Mouse (Mus musculus) layer of hippocampus, adult 9-10 months (tissue): ENCODE measurements around the gene Tmod1.
A peak's percentile ranks its signal among the peaks of the same experiment; 100 is the strongest.

Experiments used
- DNase-seq: peaks from one replicate; pipeline ENCODE4 v3.0.0; 2022; ENCODE audit warnings: low spot score

Tmod1 gene

DNA sequence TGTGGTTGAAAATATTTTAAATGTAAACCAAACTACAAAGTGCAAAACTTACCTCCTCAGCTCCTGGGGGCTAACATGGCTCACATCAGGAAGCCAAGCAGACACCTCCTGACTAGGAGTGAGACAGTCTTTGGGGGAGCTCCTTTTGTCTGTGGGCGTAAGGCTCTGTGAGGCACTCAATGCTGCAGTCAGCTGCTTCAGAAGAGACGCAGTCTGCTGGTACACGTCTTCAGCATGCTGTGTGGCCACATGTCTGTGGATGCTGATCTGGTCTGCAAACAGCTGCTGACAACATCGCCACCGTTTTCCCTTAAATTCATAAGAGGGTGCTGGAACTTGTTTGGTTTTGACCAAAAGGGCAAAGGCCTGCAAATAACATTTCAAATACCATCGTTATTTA, 93.1 kb downstream of the Tmod1 start:
- no peak for DNase-seq

DNA sequence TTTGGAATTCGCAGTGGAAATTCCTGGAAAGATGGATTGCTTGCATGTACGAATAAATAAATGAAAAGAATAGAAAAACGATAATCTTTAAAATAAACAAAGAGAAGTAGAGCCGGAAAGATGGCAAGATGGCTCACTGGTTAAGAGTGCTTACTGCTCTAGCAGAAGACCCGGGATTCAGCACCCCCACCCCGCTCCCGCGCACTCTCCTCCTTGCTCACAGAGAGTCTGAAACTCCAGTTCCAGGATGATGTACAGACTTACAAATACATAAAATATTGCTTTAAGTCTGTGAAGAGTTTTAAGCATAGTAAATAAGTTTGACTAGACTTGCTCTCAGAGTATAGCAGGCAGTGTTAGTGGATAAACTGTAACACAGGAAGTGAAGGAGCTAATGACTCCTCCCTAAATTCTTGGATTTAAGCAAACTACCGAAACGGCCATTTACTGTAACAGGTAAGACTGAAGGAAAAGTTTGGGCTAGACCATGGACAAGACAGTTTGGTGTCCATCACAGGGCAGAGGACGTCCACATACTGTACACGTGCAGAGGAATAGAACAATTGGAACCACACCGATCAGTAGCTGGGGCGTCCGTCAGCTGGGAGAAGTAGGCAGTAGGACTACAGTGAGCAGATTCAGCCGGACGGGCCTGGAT, 99.0 kb downstream of the Tmod1 start:
- DNase-seq: no peak

DNA sequence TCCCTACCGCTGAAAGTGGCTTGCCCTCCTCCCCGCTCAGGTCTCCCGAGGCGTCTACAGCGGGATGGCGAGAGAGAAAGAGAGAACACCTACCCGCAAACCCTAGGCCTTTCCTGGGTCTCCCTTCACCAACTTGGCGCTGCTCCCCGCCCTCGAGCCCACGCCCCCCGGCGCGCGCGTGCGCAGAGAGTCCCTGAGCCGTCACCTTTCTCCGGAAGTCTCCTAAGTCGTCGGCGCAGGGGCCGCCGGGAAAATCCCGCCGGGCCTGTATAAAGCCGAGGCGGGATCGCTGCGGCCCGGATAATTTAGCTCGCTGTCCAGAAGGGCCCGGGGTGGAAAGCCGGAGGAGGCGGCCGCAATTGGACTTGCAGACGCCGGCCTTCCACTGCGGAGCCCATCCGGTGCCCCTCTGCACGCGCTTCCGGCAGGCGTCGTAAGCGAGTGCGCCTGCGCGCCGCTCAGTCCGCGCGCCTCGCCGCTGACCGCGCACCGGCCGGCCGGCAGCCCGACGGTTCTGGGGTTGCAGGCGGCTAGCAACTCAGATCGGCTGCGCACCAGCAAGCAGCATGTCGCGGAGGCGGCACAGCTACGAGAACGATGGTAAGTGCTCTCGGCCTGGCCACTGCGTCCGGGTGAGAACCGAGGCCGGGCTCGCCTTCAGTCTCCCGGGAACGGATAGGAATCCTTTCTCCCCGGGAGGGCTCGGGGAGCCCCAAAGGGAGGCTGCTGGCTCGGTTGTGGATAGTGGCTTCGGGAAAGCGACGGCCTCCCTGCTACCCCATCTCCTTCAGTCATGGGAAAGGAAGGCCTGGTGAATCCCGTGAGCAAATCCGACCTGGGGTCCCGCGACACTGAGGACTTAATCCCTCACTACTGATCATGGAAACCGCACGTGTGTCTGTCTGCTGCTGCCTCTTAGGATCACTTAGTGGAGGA, 99.8 kb downstream of the Tmod1 start, which contains the start of the genes Ncbp1 and Tstd2:
Gene Ncbp1, plus strand, starts transcription at position 327 of the 936 bp plus-strand sequence.
Gene Tstd2, minus strand, starts transcription at position 408 of the 936 bp plus-strand sequence.
- DNase-seq: peak; percentile 86

DNA sequence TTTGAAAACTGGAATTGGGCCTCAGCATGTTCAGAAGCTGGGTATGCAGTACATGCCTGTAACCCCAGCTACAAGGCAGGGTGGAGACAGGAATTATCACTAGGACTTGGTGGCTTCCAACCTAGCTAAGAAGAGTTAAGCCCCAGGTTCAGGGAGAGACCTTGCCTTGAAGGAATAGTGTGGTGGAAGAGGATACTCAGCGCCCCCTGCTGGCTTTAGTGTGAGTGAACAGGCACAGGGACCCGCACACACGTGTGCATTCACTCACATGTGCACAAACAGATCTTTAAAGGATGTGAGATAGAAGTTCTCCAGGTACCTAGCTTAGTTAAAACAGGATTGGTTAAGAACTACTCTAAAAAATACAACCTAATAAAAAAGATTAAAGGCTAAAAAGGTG, 105.6 kb downstream of the Tmod1 start:
- no peak for DNase-seq

DNA sequence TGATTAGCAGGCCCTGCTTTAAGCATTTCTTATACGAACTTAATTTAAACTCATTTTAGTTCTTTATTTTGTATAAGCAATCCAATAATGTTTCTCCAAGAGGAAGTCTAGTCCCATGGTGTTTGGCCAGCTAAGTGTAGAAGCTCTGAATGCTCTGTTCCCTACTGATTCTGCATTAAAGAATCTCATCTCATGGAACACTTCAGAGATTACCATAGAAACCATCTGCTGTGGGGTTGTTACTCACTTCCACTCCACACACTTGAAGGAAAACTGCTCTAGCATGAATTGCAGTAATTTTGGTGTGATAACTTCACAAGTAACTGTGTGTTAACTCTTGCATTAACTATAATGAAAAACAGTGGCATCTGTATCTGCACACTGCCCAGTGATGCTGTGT, 108.1 kb downstream of the Tmod1 start:
- no peak for DNase-seq

DNA sequence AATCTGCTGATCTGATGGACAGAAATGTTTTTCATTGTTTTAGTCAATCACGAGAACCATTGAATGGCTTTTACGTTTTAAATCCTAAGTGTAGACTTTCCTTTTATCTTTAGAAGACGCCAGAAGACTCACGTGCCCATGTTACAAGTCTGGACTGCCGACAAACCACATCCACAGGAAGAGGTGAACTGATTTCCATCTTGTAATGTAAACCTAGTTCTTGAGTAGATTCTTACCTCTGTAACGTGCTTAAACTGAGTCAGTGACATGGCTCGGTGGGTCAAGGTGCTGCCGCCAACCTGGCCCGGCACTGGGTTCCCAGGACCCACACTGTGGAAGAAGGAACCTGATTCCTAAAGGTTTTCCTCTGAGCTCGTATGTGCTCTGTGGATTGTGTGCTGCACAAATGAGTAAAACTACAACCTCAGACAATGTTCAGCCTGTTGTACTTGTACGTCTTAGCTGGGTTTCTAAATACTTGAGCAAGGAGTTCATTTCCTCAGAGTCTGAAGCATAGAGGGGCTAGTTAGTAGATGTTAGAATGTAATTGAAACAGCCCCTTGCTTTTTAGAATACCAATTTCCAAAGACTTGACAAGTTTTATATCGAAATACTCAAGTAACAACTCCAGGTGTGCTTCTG, 113.3 kb downstream of the Tmod1 start:
- DNase-seq: no peak

DNA sequence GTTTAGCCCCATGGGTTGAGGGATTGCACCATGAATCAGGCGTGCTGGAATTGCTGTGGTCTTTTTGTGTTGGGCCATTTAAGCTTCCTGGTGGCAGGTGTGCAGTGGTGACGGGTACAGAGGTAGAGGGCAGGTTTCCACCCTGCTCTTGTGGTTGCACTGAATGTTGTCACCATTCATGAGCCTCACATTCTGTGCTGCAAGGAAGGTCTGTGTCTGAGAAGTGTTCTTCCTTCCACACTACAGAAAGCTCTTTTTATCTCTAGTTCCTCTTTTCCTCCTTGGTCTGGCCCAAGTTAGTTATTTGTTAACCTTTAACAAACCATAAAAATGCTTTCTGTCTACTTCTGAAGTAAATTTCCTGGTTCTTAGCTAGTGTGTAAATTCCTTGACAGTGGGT, 125.3 kb downstream of the Tmod1 start:
- DNase-seq: no peak
